Mouse (Mus musculus) heart, postnatal 0 days (tissue): ENCODE results near the gene Fam120b. TPM values are rescaled to one million over a fixed set of nuclear protein-coding genes. Genes with fewer than 3 reads are reported as not detected.

Experiments
- ATAC-seq: fragments of 200-750 bp; cut with Nextera tagmentation; 2 replicates; pipeline ENCODE4 v1.8.0; 2017; ENCODE audit warnings: low read depth, moderate number of reproducible peaks, moderate library complexity; ENCODE audit not compliant: insufficient read depth
- DNase-seq: peaks from one replicate; pipeline ENCODE4 v3.0.0-alpha.2; 2016; ENCODE audit warnings: low spot score
- H3K27ac ChIP-seq: fragments of 300-500 bp; sonication (generic); 2 replicates; pipeline ENCODE4 v1.5.1; 2014; ENCODE audit warnings: low read depth, mild to moderate bottlenecking
- H3K27me3 ChIP-seq: fragments of 300-500 bp; sonication (generic); 2 replicates; pipeline ENCODE4 v1.6.1; 2014; ENCODE audit warnings: low read length, mixed read lengths; ENCODE audit not compliant: control insufficient read depth, insufficient read depth
- H3K36me3 ChIP-seq: fragments of 300-500 bp; sonication (generic); replicated peaks from 2 replicates; pipeline ENCODE4 v1.6.1; 2014; ENCODE audit warnings: low read length, mixed read lengths; ENCODE audit not compliant: control insufficient read depth, insufficient read depth
- H3K4me1 ChIP-seq: fragments of 300-500 bp; sonication (generic); 2 replicates; pipeline ENCODE4 v1.6.1; 2014; ENCODE audit warnings: antibody characterized with exemption; ENCODE audit not compliant: control insufficient read depth, insufficient read depth
- H3K4me2 ChIP-seq: fragments of 300-500 bp; sonication (generic); 2 replicates; pipeline ENCODE4 v1.6.1; 2014; ENCODE audit warnings: low read depth, mild to moderate bottlenecking, low read length, moderate library complexity
- H3K4me3 ChIP-seq: fragments of 300-500 bp; sonication (generic); 2 replicates; pipeline ENCODE4 v1.5.1; 2014; ENCODE audit warnings: low read depth, low read length
- H3K9ac ChIP-seq: fragments of 300-500 bp; sonication (generic); replicated peaks from 2 replicates; pipeline ENCODE4 v1.6.1; 2014; ENCODE audit warnings: low read depth, low read length, mixed read lengths
- H3K9me3 ChIP-seq: fragments of 300-500 bp; sonication (generic); replicated peaks from 2 replicates; pipeline ENCODE4 v1.6.1; 2016; ENCODE audit warnings: low read length; ENCODE audit not compliant: control insufficient read depth
- CTCF ChIP-seq: IDR thresholded peaks from 2 replicates; pipeline ENCODE4 v1.5.1; 2016; ENCODE audit warnings: antibody characterized with exemption, control low read depth, low read depth
- EP300 ChIP-seq: IDR thresholded peaks from 2 replicates; pipeline ENCODE4 v1.6.1; 2016; ENCODE audit warnings: antibody characterized with exemption, low read depth
- WGBS: fragments of 180-500 bp; shearing (Covaris S2); extraction: QIAGEN DNeasy Blood & Tissue Kit; methylation state at CpG from one replicate; pipeline ENCODE4 v1.1.7; 2014; 5-methylcytosine and 5-hydroxymethylcytosine counted together
- polyA plus RNA-seq: library from polyadenylated mRNA; unstranded; fragments of >200 nt; fragmentation: Nextera tagmentation; extraction: Ambion mirVana; gene quantifications from 2 replicates; pipeline ENCODE4 v1.2.1, GENCODE M21; 2015
- total RNA-seq: library from RNA; depleted of rRNA; stranded (reverse); fragments of >200 nt; gene quantifications from 2 replicates; pipeline ENCODE4 v1.2.3, GENCODE M21; 2014; ENCODE audit warnings: low replicate concordance

The Fam120b gene
- total and polyA plus RNA-seq, 2 experiments from 2014 or later, result 10.5 to 10.9 TPM

DNA sequence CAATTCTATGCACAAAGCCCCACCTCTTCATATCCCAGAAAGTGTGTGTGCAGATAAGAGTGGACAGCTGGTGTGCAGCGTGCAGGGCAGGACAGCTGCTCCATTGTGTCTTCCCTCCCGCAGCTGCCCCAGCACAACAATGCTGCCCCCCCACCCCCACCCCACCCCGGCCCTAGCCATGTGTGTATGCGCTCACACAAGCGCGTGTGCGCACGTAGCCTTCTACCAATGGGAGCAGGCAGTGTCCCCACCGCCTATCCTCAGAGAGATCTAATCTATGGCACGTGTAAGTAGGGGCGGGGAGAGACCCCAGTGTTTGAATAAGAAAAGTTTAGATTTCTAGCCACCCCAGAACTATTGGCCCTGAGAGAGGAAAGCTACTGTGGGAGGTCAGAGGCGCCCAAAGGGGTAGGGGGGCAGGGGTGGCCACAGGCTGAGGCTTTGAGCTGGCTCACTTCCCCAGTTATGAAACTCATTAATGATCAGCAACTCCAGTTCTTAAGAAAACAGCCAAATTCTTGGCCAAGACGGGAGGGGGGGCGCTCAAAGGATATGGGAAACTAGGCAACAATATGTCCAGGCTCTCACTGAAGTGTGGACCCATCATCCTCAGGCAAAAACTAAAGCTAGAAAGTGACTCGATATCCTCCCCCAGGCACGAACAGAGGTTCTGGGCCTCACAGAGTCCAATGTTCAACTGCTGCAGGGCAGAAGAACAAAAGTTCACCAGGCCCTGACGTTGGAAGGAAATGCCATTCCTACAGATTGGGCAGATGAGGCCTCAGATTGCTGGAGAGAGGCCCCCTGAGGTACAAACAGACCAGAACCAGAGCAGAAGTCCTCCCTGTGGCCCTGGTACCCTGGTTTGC lies 23.8 kb upstream of the Fam120b start:
- 0 out of 2 replicates have a peak overlapping the region, but pooled peaks have one; percentile 6 for H3K4me3 ChIP-seq
- 46% methylated on average over 17 of the region's 17 CpGs for WGBS
- H3K4me1 ChIP-seq, result peaks cover 8% of the 10 kb centered on the region; the same call in 1 of the 2 replicates
- H3K27me3 ChIP-seq, result peaks cover 59% of the 10 kb centered on the region
- H3K9me3 ChIP-seq, result no peaks in the 10 kb centered on the region
- no peak for TF ChIP-seq EP300
- no peak for TF ChIP-seq CTCF
- peak overlapping the region; percentile 41; the same call in 1 of the 2 replicates for H3K27ac ChIP-seq
- H3K9ac ChIP-seq, result no peak overlapping the region
- peak overlapping the region; percentile 33 for H3K4me2 ChIP-seq
- no peaks in the 10 kb centered on the region for H3K36me3 ChIP-seq
- DNase-seq, result no peak
- no peak for ATAC-seq

DNA sequence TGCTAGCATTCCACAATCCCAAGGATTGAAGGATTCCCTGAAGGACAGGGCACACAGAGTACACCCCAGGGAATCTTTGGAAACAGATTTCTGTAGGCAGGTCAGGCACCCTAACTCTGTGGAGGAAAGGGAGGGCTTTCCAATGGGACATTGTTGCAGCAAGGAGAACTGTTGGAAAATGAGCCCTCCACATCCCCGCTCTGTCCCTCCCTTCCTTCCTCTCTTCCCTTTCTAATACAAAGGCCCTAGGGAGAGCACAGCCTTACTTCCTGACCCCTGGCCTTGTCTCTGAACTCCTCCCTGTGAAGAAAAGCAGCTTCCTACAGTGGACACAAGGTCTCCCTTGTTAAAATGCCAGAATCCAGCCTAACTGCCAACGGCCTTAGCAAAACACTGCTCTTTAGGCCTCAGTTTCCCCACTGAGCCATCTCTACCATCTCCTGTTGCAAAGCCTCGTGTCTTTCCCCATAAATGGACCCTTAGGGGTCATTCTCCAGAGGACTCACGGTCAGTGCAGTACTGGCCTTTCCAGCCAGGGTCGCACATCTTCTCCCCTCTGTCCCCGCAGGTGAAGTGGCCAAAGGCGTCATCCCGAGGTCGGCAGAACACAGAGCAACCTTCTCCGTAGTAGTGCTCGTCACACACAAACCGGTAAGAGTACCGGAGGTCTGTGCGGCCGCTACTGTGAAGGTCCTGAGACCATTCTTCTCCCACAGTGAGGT lies 22.9 kb upstream of the Fam120b start:
- Histone ChIP-seq H3K27ac (peak overlapping the region; percentile 41; the same call in 1 of the 2 replicates), H3K4me1 (peaks cover 8% of the 10 kb centered on the region; the same call in 1 of the 2 replicates), H3K4me3 (peak overlapping the region; percentile 16; the same call in 1 of the 2 replicates), H3K36me3 (no peaks in the 10 kb centered on the region), H3K9me3 (no peaks in the 10 kb centered on the region), H3K27me3 (peaks cover 66% of the 10 kb centered on the region), H3K4me2 (peak overlapping the region; percentile 99), H3K9ac (no peak overlapping the region)
- DNase-seq, result peak; percentile 48
- TF ChIP-seq EP300 (0 out of 2 replicates have a peak, but pooled peaks have one; percentile 42), CTCF (no peak)
- WGBS, result 62% methylated on average over 15 of the region's 15 CpGs
- ATAC-seq, result peak; percentile 16; the same call in 1 of the 2 replicates

DNA sequence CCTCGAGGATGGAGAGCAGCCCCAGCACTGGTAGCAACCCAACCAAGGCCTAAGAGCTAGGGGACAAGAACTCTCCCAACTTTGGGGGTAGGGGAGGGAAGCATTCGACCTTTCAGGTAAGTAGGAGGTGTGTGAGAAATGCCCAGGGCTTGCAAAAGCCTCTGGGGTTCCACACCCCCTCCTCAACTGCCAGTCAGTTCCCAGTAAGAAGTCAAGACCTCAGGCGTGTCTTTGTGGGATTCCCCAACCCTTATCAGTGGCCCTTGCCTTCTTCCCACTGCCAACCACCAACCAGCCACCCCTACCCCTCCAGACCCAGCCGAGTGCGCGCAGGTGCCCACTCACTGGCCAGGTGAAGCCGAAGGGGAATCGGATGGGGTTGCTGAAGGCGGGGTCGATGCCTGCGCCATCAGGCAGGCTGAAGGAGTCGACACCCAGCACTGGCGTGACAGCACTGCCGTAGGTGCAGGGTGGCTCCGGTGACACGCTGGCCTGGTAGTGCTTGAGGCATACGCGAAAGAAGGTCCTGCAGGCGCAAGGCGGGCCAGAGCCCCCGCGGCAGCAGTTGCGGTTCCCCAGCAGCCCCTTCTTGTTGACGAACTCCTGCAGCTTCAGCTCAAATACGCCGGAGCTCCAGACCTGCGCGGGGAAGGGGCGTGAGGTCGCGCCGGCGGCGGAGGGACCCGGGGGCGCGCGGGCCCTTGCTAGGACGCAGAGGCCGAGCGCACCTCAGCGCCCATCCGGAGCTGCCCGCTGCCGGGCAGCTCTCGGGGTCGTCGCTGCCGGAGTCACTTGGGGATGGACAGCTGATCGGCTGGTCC lies 21.5 kb upstream of the Fam120b start:
- H3K27ac ChIP-seq, result 0 out of 2 replicates have a peak overlapping the region, but pooled peaks have one; percentile 12
- ATAC-seq (no peak), DNase-seq (no peak)
- no peaks in the 10 kb centered on the region for H3K36me3 ChIP-seq
- peaks cover 8% of the 10 kb centered on the region; the same call in 1 of the 2 replicates for H3K4me1 ChIP-seq
- H3K9me3 ChIP-seq, result no peaks in the 10 kb centered on the region
- H3K9ac ChIP-seq, result peak overlapping the region; percentile 39
- peaks cover 81% of the 10 kb centered on the region for H3K27me3 ChIP-seq
- H3K4me2 ChIP-seq, result peak overlapping the region; percentile 99
- 1% methylated on average over 49 of the region's 50 CpGs for WGBS
- peak overlapping the region; percentile 62 for H3K4me3 ChIP-seq
- no peak for TF ChIP-seq CTCF
- TF ChIP-seq EP300, result no peak

DNA sequence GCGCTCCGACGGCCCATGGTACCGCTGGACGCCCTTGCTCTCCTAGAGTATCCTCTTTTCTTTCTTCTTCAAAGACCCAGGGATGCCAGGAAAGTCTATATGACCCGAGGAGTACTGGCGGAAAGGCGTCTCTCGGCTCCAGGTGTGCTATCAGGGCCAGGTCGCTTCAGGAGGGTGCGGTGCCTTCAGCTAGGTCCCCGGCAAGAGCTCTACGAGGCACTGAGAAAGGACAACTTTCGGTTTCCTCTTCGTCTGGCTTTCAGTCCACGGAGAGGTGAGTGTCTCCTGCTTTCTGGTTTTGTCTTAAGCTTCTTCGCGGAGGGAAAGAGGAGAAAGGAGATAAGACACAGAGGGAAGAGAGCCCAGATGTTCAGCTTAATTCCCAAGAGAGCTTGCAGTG lies 20.8 kb upstream of the Fam120b start:
- Histone ChIP-seq H3K4me2 (peak overlapping the region; percentile 99), H3K27ac (0 out of 2 replicates have a peak overlapping the region, but pooled peaks have one; percentile 12), H3K4me1 (peaks cover 9% of the 10 kb centered on the region; the same call in 1 of the 2 replicates), H3K9me3 (no peaks in the 10 kb centered on the region), H3K9ac (peak overlapping the region; percentile 39), H3K4me3 (peak overlapping the region; percentile 62), H3K36me3 (no peaks in the 10 kb centered on the region), H3K27me3 (peaks cover 86% of the 10 kb centered on the region)
- TF ChIP-seq CTCF, result no peak
- TF ChIP-seq EP300, result no peak
- ATAC-seq (no peak), DNase-seq (no peak)
- under 1% methylated on average over 18 of the region's 18 CpGs for WGBS
